Mouse (Mus musculus): Measurements from ENCODE around the gene Plp2. TPM values are rescaled to one million over a fixed set of nuclear protein-coding genes. Genes with fewer than 3 reads are reported as not detected.

The Plp2 gene
- polyA plus RNA-seq, 2 experiments = 196 to 201 TPM

DNA sequence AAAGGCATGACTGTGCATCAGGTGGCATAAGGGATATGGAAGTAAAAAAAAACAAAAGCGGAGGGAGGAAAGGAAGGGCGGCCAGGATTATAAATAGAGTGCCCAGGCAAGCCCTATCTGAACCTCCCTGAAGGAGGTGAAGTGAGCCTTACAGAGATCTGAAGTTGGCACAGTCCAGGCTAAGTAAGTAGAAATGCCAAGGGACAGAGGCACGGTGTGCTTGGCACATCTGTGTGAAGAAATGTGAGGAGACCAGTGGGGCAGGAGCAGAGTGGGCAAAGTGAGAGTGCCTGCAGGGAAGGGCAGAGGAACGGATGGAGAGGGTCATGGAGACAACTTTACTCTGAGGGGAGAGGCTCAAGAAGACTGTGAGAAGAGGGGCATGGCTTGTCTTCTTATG lies 10.1 kb downstream of the Plp2 start:
- Histone ChIP-seq H3K4me1 (ENCODE audit: control insufficient read depth, insufficient read depth, low read length) (no peaks in the 10 kb centered on the region), H3K27ac (replicated peaks; ENCODE audit: low read depth, low read length) (no peak overlapping the region), H3K9ac (ENCODE audit: low read depth, low read length, severe bottlenecking) (no peak overlapping the region), H3K27me3 (ENCODE audit: control insufficient read depth, insufficient read depth, low read length) (no peaks in the 10 kb centered on the region), H3K4me2 (replicated peaks; ENCODE audit: low read depth, low read length, severe bottlenecking) (no peak overlapping the region), H3K4me3 (replicated peaks; ENCODE audit: low read length) (no peak overlapping the region), H3K36me3 (ENCODE audit: control insufficient read depth, insufficient read depth, low read length) (peaks cover 9% of the 10 kb centered on the region; the same call in 1 of the 2 replicates), H3K9me3 (ENCODE audit: control insufficient read depth, low read length) (no peaks in the 10 kb centered on the region)
- no peak for TF ChIP-seq POLR2A (IDR thresholded peaks at IDR 0.05; ENCODE audit: borderline replicate concordance, extremely low read depth, insufficient read depth, insufficient read length)
- no peak for DNase-seq (ENCODE audit: low spot score)
- no peak for ATAC-seq (ENCODE audit: low FRiP score, low read depth)
- 73% methylated on average over 4 of the region's 4 CpGs for WGBS

GRCm38 (mm10) chrX:7658785-7659589 lies 12.2 kb downstream of the Plp2 start:
- Histone ChIP-seq H3K4me3 (replicated peaks; ENCODE audit: low read length) (peak overlapping the region; percentile 44), H3K9ac (ENCODE audit: low read depth, low read length, severe bottlenecking) (no peak overlapping the region), H3K36me3 (ENCODE audit: control insufficient read depth, insufficient read depth, low read length) (0 out of 2 replicates have a peak, but pooled peaks cover 3% of the 10 kb centered on the region), H3K9me3 (ENCODE audit: control insufficient read depth, low read length) (no peaks in the 10 kb centered on the region), H3K4me1 (ENCODE audit: control insufficient read depth, insufficient read depth, low read length) (no peaks in the 10 kb centered on the region), H3K4me2 (replicated peaks; ENCODE audit: low read depth, low read length, severe bottlenecking) (peak overlapping the region; percentile 46; the same call in 1 of the 2 replicates), H3K27me3 (ENCODE audit: control insufficient read depth, insufficient read depth, low read length) (no peaks in the 10 kb centered on the region), H3K27ac (replicated peaks; ENCODE audit: low read depth, low read length) (no peak overlapping the region)
- 43% methylated on average over 11 of the region's 11 CpGs for WGBS
- ATAC-seq (ENCODE audit: low FRiP score, low read depth) = 0 out of 2 replicates have a peak, but pooled peaks have one; percentile 12
- no peak for DNase-seq (ENCODE audit: low spot score)
- TF ChIP-seq POLR2A (IDR thresholded peaks at IDR 0.05; ENCODE audit: borderline replicate concordance, extremely low read depth, insufficient read depth, insufficient read length) = no peak

DNA sequence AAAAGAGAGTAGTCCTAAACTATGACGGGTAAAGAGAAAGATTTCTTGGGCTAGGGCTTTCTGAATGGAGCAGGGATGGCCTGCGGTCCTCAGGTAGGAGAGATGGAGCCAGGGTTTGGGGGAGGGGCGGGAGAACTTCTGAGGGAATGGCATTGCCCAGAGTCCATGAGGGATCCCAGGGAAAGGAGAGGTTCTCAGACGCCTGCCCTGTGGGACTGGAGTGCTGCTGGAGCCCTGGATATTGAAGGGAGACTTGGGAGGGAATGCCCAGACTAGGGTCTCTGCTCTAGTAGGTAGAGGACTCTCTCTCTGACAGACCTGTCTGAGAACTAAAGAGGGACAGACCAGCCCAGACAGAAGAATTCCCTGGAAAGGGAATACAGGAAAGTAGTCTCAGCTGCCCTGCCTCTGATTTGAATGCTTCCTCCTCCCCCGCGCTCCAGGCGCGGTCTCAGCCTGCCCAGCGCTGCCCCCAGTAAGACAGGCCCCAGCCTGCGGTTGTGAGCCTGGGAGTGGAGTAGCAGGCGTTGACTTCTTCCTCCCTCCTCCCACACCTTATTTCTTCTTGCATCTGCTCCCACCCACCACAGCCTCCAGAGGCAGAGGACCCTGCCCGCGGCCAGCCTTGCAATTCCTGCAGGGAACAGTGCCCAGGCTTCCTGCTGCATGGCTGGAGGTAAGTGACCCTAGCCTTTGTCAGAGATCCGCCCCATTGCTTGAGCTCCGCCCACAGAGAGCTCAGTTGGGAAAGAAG lies 13.0 kb downstream of the Plp2 start:
- Histone ChIP-seq H3K27me3 (ENCODE audit: control insufficient read depth, insufficient read depth, low read length) (no peaks in the 10 kb centered on the region), H3K4me1 (ENCODE audit: control insufficient read depth, insufficient read depth, low read length) (no peaks in the 10 kb centered on the region), H3K9ac (ENCODE audit: low read depth, low read length, severe bottlenecking) (peak overlapping the region; percentile 66; the same call in 1 of the 2 replicates), H3K9me3 (ENCODE audit: control insufficient read depth, low read length) (no peaks in the 10 kb centered on the region), H3K4me3 (replicated peaks; ENCODE audit: low read length) (peak overlapping the region; percentile 44), H3K27ac (replicated peaks; ENCODE audit: low read depth, low read length) (no peak overlapping the region), H3K4me2 (replicated peaks; ENCODE audit: low read depth, low read length, severe bottlenecking) (peak overlapping the region; percentile 46), H3K36me3 (ENCODE audit: control insufficient read depth, insufficient read depth, low read length) (no peaks in the 10 kb centered on the region)
- WGBS = 22% methylated on average over 10 of the region's 15 CpGs
- ATAC-seq (ENCODE audit: low FRiP score, low read depth) (no peak), DNase-seq (ENCODE audit: low spot score) (no peak)
- TF ChIP-seq POLR2A (IDR thresholded peaks at IDR 0.05; ENCODE audit: borderline replicate concordance, extremely low read depth, insufficient read depth, insufficient read length) = no peak

DNA sequence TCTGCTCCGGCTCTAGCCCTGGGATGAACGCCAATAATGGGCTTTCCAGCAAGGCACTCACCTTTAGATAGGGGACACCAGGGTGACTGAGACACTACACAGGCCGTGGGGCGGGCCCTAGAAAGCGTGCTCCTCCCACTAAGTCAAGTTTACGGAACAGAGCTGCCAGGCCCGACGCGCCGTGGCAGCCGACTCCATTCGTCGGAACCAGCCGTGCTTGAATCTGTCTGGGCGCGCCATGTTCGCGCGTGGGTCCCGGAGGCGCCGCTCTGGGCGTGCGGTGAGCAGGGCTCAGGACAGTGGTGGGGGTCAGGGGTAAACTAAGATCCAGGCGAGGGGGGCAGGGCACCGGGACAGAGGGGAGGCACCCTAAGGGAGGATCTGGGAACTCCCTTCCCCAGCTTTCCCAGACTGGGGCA lies 14.0 kb downstream of the Plp2 start, which contains the start of gene Prickle3:
TSS of gene Prickle3 (plus strand) at position 40 of the 419 bp plus-strand sequence.
- no peaks in the 10 kb centered on the region for H3K4me1 ChIP-seq (ENCODE audit: control insufficient read depth, insufficient read depth, low read length)
- TF ChIP-seq POLR2A (IDR thresholded peaks at IDR 0.05; ENCODE audit: borderline replicate concordance, extremely low read depth, insufficient read depth, insufficient read length) = 0 out of 2 replicates have a peak, but pooled peaks have one; percentile 24
- H3K9me3 ChIP-seq (ENCODE audit: control insufficient read depth, low read length) = no peaks in the 10 kb centered on the region
- H3K4me3 ChIP-seq (replicated peaks; ENCODE audit: low read length) = peak within 1 kb of the TSS; percentile 44
- peak within 1 kb of the TSS; percentile 66 for H3K9ac ChIP-seq (ENCODE audit: low read depth, low read length, severe bottlenecking)
- no peaks in the 10 kb centered on the region for H3K36me3 ChIP-seq (ENCODE audit: control insufficient read depth, insufficient read depth, low read length)
- WGBS = 13% methylated on average over 26 of the region's 26 CpGs
- H3K4me2 ChIP-seq (replicated peaks; ENCODE audit: low read depth, low read length, severe bottlenecking) = peak within 1 kb of the TSS; percentile 46
- ATAC-seq (ENCODE audit: low FRiP score, low read depth) = peak; percentile 68; the same call in 1 of the 2 replicates
- H3K27ac ChIP-seq (replicated peaks; ENCODE audit: low read depth, low read length) = peak within 1 kb of the TSS; percentile 38; the same call in 1 of the 2 replicates
- H3K27me3 ChIP-seq (ENCODE audit: control insufficient read depth, insufficient read depth, low read length) = no peaks in the 10 kb centered on the region
- no peak for DNase-seq (ENCODE audit: low spot score)

DNA sequence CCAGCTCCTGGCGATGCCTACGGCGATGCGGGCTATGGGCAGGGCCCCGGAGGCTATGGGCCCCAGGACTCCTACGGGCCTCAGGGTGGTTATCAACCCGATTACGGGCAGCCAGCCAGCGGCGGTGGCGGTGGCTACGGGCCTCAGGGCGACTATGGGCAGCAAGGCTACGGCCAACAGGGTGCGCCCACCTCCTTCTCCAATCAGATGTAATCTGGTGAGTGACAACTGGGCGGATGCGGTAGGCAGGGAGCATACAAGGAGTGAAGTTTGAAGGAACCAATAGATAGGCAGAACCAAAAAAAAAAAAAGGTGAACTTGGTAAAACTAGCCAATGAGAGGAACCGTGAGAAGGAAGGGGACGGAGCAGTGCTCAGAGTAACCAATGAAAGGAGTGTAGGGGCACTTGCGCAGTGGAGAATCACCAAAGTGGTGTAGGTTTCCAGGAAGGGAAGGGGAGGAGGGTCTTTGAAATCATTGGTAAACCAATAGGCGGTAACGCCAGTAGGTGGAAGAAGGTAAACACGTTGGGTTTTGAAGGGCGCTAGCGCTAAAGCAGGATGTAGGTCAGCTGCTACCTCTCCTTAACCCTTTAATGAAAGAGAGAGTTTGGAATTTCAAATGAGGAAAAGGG lies 22.4 kb downstream of the Plp2 start:
- Histone ChIP-seq H3K9me3 (ENCODE audit: control insufficient read depth, low read length) (no peaks in the 10 kb centered on the region), H3K9ac (ENCODE audit: low read depth, low read length, severe bottlenecking) (peak overlapping the region; percentile 61), H3K4me3 (replicated peaks; ENCODE audit: low read length) (peak overlapping the region; percentile 50), H3K4me1 (ENCODE audit: control insufficient read depth, insufficient read depth, low read length) (no peaks in the 10 kb centered on the region), H3K27ac (replicated peaks; ENCODE audit: low read depth, low read length) (peak overlapping the region; percentile 58; the same call in 1 of the 2 replicates), H3K27me3 (ENCODE audit: control insufficient read depth, insufficient read depth, low read length) (no peaks in the 10 kb centered on the region), H3K36me3 (ENCODE audit: control insufficient read depth, insufficient read depth, low read length) (no peaks in the 10 kb centered on the region), H3K4me2 (replicated peaks; ENCODE audit: low read depth, low read length, severe bottlenecking) (peak overlapping the region; percentile 54)
- TF ChIP-seq POLR2A (IDR thresholded peaks at IDR 0.05; ENCODE audit: borderline replicate concordance, extremely low read depth, insufficient read depth, insufficient read length) = 0 out of 2 replicates have a peak, but pooled peaks have one; percentile 33
- ATAC-seq (ENCODE audit: low FRiP score, low read depth) (peak; percentile 98), DNase-seq (ENCODE audit: low spot score) (peak; percentile 94)
- WGBS = 14% methylated on average over 25 of the region's 25 CpGs
